Mouse (Mus musculus): ENCODE results near the gene Cdk7.

The Cdk7 gene

DNA sequence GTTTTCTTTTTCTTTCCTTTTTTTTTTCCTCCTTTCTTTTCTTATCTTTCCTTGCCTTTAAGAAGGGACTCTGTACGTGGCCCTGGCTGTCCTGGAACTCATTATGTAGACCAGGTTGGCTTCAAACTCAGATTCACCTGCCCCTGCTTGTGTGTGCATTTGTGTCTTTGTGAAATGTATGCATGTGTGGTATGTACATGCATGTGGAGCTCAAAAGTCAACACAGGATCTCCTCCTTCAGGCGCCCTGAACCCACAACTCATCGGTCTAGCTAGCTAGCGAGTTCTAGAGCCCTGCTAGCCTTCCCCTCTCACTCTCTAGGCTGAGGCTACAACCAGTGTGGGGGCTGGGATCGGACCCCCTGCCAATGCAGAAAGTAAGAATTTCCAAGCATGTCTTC, 12.1 kb upstream of the Cdk7 start:
- CTCF ChIA-PET, result no interaction called here
- POLR2A ChIA-PET, result interaction anchor here in 3 of 4 experiments (0.6 to 10.6 kb wide), 14 partner anchors 11 to 1025 kb away, joined by 3 to 261 read pairs (median 5); partner anchors contain the start of genes Cdk7 (in 3 of the 3), Ccnb1 (in 2 of the 3), Ak6 (in 1 of the 3) and Pik3r1 (in 1 of the 3)

DNA sequence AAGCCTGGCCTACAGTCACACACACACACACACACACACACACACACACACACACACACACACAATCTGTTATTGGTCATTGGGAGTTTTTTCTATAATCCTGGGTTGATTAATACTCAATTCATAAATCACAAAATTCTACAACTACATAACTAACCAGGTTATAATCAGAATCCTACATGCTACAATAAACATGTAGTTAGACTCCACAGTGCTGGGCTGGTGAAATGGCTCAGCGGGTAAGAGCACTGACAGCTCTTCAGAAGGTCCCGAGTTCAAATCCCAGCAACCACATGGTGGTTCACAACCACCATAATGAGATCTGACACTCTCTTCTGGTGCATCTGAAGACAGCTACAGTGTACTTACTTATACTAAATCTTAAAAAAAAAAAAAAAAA, 2.0 kb upstream of the Cdk7 start:
- ChIA-PET POLR2A (interaction anchor here in 2 of 4 experiments (1.5 to 10.0 kb wide), 6 partner anchors 10 to 43 kb away, joined by 3 to 261 read pairs (median 16); partner anchors contain the start of genes Mrps36 (in 2 of the 2) and Cenph (in 1 of the 2)), CTCF (no interaction called here)

DNA sequence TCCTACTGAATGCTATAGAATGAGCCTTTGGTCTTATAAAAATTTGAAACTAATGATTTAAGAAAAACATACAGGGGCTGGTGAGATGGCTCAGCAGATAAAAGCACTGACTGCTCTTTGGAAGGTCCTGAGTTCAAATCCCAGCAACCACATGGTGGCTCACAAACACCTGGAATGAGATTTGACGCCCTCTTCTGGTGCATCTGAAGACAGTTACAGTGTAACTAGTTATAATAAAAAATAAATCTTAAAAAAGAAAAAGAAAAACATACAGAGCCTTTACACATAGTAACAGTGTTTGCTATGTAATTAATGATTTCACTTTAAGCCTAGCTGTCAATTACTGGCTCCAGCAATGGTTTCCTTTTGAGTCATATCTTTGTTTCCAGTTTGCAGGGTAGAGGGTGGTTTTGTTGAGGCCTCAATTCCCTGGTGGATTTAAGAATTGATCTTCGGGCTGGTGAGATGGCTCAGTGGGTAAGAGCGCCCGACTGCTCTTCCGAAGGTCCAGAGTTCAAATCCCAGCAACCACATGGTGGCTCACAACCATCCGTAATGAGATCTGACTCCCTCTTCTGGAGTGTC, 815 bp upstream of the Cdk7 start:
- ChIA-PET POLR2A (interaction anchor here in 3 of 4 experiments (0.6 to 10.0 kb wide), 29 partner anchors 9 to 1964 kb away, joined by 3 to 261 read pairs (median 8); partner anchors contain the start of genes Ccnb1 (in 3 of the 3), Mrps36 (in 3 of the 3) and Cenph (in 1 of the 3)), CTCF (interaction anchor here in 1 of 4 experiments (1.2 kb wide), 1 partner anchor 13 kb away, joined by 6 read pairs; the partner anchor contains the start of gene Mrps36)

DNA sequence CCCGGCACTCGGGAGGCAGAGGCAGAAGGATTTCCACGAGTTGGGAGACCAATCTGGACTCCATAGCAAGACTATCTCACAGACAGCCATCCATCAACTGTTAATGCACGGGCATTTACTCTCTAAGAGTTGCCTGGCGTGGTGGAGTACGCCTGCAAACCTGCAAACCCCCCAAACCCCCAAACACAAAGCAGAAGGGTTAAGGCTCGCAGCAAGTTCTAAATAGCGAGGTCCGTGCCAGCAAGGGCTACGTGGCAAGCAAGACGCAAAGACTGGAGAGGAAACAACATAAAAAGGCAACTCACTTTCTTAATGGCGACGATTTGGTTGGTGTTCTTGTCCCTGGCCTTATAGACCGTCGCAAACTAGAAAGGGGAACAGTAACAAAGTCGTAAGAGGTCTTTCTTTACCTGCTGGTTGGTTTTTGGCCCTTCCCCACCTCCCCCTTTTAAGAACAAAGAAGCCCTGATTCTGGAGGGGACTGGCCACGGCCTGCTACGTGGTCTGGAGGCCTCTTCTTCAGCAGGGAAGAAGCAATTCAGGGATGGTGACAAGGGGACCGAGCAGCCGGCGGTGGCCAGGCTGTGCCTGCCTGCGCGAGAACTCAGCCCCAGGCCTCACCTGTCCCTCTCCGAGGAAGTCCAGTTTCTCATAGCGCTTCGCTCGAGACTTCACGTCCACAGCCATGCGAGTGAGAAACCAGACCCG, 432 bp downstream of the Cdk7 start:
- POLR2A ChIA-PET, result interaction anchor here (0.5 to 10.0 kb wide), 55 partner anchors 8 to 505 kb away, joined by 3 to 261 read pairs (median 5); partner anchors contain the start of genes Ccnb1 (in 3 of the 4), Mrps36 (in 3 of the 4), Ccdc125 (in 2 of the 4) and Cenph (in 2 of the 4)
- CTCF ChIA-PET, result interaction anchor here in 2 of 4 experiments (0.6 to 1.2 kb wide), 7 partner anchors 9 to 238 kb away, joined by 3 to 10 read pairs (median 6); partner anchors contain the start of genes Gtf2h2 (in 1 of the 2) and Mrps36 (in 1 of the 2)

DNA sequence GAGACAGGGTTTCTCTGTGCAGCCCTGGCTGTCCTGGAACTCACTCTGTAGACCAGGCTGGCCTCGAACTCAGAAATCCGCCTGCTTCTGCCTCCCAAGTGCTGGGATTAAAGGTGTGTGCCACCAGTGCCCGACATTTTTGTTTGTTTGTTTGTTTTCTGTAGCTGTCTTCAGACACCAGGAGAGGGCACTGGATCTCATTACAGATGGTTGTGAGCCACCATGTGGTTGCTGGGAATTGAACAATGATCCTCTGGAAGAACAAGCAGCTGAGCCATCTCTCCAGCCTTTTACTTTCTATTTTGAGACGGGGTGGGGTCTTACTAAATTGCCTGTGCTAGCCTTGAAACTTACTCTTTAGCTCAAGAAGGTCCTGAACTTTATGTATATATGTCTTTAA, 2.2 kb downstream of the Cdk7 start:
- ChIA-PET CTCF (interaction anchor here in 2 of 4 experiments (0.5 to 1.4 kb wide), 4 partner anchors 11 to 666 kb away, joined by 3 to 4 read pairs (median 3); no protein-coding TSS in a partner anchor), POLR2A (interaction anchor here in 2 of 4 experiments (0.7 to 10.0 kb wide), 12 partner anchors 11 to 177 kb away, joined by 3 to 261 read pairs (median 6); partner anchors contain the start of genes Ccnb1 (in 2 of the 2) and Mrps36 (in 2 of the 2))

DNA sequence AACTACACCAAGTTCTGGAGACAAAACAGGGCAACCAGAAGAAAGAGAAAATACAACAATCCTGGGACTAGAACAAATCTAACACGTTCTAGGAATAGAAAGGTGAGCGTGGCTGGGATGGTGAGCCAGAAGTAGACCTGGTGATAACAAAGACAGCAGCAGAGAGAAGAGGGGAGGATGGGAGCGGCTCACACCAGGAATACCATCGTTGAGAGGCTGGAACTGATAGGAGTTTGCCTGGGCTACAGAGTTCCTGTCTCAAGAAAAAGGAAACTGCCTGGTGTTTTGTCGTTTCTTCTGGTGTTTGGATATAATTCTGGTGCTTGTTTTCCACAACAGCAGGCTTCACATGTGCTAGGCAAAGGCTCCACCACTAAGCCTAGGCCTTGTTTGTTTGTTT, 2.7 kb downstream of the Cdk7 start:
- POLR2A ChIA-PET, result interaction anchor here in 3 of 4 experiments (0.6 to 10.0 kb wide), 7 partner anchors 12 to 1893 kb away, joined by 3 to 261 read pairs (median 15); partner anchors contain the start of gene Mrps36 (in 2 of the 3)

DNA sequence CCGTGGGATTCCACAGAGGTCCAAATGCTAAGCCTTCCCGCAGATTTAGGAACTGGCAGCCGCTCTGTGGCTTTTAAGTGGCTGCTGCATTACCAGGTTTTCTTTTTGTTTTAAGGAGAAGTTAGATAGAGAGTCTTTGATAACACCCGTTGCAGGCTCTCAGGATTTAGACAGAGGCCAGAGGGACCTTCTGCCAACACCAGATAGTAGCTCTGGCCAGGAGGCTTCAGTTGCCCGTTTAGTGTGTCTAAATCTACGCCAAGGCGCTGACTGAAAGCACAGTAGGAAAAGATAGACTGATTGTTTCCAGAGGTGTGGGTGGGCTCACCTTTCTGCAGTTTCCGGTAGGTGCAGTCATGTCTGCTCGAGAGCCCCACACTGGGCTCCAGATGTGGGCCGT, 5.5 kb downstream of the Cdk7 start:
- POLR2A ChIA-PET, result interaction anchor here in 2 of 4 experiments (0.6 to 5.0 kb wide), 11 partner anchors 8 to 73 kb away, joined by 3 to 51 read pairs (median 5); partner anchors contain the start of genes Mrps36 (in 2 of the 2) and Ccnb1 (in 1 of the 2)
- CTCF ChIA-PET, result no interaction called here

More for the DNA sequence above, 2.7 kb downstream of the Cdk7 start:
- CTCF ChIA-PET, result interaction anchor here in 2 of 4 experiments (0.6 to 1.4 kb wide), 3 partner anchors 11 to 116 kb away, joined by 3 to 4 read pairs (median 3); no protein-coding TSS in a partner anchor

DNA sequence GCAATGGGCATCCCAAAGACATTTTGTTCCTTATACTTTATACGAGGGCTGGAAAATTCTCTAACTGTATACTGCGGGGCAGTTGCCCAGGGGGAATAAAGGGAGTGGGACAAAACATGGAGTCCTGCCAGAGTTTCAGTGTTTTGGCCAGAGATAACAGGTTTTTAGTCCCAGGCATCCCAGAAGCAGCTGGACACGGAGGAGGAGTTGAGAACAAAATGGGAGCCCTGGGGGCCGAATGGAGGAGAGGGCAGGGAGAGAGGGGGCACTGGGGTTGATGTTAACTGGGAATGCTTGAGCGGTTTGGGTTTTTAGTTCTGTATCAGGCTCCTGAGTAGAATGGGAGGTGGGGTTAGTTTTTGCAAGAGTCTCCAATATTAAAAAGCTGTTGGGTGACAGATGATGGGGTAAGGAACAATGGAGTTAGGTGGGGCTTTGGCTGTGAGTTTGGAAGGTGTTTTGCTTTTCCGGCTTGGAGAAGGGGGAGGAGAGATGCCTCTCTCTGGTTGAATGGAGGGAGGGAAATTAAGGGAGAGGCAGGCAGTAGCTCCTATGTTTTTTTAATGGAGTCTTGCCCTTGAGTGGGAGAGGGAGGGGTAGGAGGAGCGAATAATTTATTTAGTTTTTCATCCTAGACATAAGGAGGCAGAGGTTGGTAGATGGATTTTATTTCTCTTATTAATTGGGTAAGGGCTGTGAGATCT, 6.5 kb downstream of the Cdk7 start:
- CTCF ChIA-PET, result interaction anchor here in 2 of 4 experiments (0.6 to 0.8 kb wide), 2 partner anchors 25 to 740 kb away, joined by 3 to 4 read pairs; no protein-coding TSS in a partner anchor
- POLR2A ChIA-PET, result interaction anchor here in 2 of 4 experiments (0.6 to 5.0 kb wide), 21 partner anchors 9 to 615 kb away, joined by 3 to 51 read pairs (median 5); partner anchors contain the start of genes Ccnb1 (in 2 of the 2) and Mrps36 (in 2 of the 2)

DNA sequence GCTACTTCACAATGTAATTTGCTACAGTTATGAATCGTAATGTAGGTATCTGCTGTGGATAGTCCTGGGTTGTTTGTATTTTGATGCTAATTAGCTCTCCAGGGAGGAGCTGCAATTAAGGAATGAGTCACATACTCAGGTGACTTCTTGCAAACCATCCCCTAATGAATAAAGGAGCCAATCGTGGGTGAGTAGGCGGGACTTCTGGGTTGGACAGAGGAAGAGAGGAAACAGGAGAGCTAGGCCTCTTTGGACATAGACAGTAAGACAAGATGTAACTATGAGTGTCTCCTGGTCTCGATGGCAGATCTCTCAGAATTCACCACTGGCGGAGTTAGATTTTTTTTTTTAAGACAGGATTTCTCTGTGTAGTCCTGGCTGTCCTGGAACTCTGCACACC, 9.1 kb downstream of the Cdk7 start:
- CTCF ChIA-PET, result interaction anchor here in 3 of 4 experiments (0.6 to 1.2 kb wide), 5 partner anchors 9 to 23 kb away, joined by 3 to 6 read pairs (median 3); partner anchors contain the start of genes Cdk7 (in 2 of the 3) and Mrps36 (in 1 of the 3)

DNA sequence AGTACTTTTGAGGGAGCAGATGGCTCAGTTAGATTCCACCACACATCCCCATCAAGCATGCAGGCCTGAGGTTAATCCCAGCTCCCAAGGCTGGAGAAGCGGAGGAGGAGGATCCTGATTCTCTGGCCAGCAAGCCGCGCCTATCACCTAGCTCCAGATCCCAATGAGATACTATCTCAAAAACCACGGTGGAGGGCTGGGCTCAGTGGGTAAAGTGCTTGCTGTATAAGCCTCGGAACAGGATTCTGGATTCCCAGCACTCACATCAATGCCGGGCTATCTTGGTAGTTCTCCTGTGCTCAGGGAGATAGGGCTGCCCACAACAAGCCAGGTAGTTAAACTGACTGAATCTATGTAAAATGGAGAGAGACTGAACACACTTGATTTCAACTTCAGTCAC, 15.3 kb downstream of the Cdk7 start:
- ChIA-PET POLR2A (interaction anchor here in 2 of 4 experiments (0.9 to 3.8 kb wide), 20 partner anchors 9 to 119 kb away, joined by 3 to 28 read pairs (median 5); partner anchors contain the start of genes Cdk7 (in 2 of the 2), Ak6 (in 1 of the 2), Ccdc125 (in 1 of the 2) and Mrps36 (in 1 of the 2)), CTCF (interaction anchor here in 1 of 4 experiments (0.9 to 1.5 kb wide), 3 partner anchors 12 to 56 kb away, joined by 3 to 4 read pairs (median 3); no protein-coding TSS in a partner anchor)

More for the DNA sequence above, 9.1 kb downstream of the Cdk7 start:
- POLR2A ChIA-PET, result interaction anchor here (0.5 to 5.0 kb wide), 48 partner anchors 9 to 706 kb away, joined by 3 to 51 read pairs (median 4); partner anchors contain the start of genes Cdk7 (in 4 of the 4), Ccdc125 (in 2 of the 4), Mrps36 (in 2 of the 4) and Slc30a5 (in 2 of the 4)

DNA sequence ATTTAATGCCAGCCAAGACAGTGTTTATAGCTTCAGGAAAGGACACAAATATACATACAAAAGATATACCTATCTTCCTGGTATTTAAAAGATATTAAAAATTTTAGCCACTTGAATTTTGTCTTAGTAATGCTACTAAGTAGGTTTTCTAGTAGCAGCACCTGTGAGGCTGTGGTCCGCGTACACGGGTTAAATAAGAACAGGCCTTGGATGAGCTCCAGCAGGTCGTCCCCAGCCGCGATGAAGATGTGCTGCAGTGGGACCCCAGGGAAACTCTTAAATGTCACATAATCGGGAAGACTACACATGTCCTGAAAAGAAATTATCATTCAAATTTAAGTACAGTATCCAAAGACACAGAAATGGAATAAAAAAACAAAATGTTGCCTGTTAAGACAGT, 24.5 kb downstream of the Cdk7 start:
- CTCF ChIA-PET, result no interaction called here
- POLR2A ChIA-PET, result interaction anchor here in 2 of 4 experiments (0.7 to 1.1 kb wide), 6 partner anchors 14 to 137 kb away, joined by 3 to 4 read pairs (median 3); partner anchors contain the start of gene Cdk7 (in 1 of the 2)

DNA sequence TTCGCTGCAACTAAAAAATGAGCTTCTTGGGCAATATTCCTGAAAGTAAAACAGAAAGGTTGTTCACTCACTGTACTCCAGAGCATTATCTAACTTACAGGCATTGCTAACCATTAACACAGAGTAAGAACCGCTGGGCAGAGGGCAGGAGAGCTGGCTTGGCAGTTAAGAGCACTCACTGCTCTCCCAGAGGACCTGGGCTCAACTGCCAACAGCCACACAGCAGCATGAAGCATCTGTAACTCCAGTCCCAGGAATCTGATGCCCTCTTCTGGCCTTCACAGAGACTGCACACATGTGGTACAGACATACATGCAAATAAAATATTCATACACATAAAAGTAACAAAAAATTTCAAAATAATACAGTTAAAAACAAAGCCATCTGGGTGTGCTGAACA, 27.3 kb downstream of the Cdk7 start:
- ChIA-PET POLR2A (interaction anchor here in 3 of 4 experiments (0.5 to 2.2 kb wide), 7 partner anchors 9 to 32 kb away, joined by 3 to 9 read pairs (median 6); partner anchors contain the start of gene Cdk7 (in 1 of the 3)), CTCF (interaction anchor here in 1 of 4 experiments (1.0 to 1.1 kb wide), 2 partner anchors 12 to 18 kb away, joined by 3 read pairs; no protein-coding TSS in a partner anchor)

DNA sequence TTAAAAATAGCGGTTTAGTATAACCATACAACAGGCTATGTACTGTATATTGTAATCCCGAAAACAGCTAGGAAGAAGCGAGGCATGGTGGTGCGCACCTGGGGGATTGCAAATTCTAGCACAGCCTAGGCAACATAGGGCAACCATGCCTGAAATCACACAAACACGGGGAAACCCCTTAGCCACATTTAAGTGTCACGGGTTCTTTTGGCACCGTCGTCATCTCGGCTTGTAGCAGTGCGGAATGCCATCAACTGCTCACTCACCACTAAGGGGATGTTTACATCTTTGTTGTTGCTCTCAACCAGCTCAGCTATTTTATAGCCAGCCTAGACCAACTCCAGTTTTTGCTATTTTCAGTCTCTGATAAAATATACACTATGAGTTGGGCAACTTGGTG, 31.9 kb downstream of the Cdk7 start:
- POLR2A ChIA-PET, result interaction anchor here in 2 of 4 experiments (1.0 to 2.0 kb wide), 5 partner anchors 17 to 106 kb away, joined by 3 to 5 read pairs (median 3); no protein-coding TSS in a partner anchor
- CTCF ChIA-PET, result interaction anchor here in 1 of 4 experiments (0.6 kb wide), 1 partner anchor 89 kb away, joined by 4 read pairs; no protein-coding TSS in a partner anchor

DNA sequence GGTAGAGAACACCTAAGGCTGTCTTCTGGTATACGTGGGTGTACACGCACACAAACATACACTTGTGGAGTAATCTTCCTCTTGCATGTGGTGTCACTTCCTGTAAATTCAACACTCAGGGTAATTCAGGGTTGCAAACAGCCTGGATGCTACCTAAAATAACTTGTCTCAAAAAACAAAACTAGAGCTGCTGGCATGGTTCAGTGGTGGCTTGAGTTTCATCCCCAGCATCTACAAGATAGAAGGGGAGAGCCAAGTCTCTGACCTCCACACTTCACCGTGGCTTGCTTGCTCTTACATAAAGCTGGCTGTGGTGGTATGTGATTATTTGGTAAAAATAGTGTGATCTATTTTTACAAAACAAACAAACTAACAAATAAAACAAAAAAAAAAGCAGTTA, 33.2 kb downstream of the Cdk7 start:
- POLR2A ChIA-PET, result interaction anchor here in 2 of 4 experiments (0.7 to 0.9 kb wide), 4 partner anchors 27 to 649 kb away, joined by 3 to 6 read pairs (median 4); partner anchors contain the start of gene Cdk7 (in 1 of the 2)
- CTCF ChIA-PET, result no interaction called here

DNA sequence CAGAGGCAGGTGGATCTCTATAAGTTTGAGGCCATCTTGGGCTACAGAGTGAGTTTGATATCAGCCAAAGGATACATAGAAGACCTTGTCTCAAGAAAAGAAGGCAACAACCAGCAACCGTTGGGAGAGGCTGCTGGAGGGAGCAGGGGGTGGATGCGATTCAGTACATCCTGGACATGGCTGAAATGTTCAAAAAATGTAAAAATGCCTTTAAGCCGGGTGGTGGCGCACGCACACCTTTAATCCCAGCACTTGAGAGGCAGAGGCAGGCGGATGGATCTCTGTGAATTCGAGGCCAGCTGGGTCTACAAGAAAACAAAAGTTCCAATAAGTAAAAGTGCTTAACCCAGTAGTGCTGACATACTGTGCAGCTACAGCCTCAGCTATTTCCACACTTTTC, 43.2 kb downstream of the Cdk7 start:
- CTCF ChIA-PET, result interaction anchor here in 2 of 4 experiments (0.5 to 0.8 kb wide), 2 partner anchors 15 to 27 kb away, joined by 3 read pairs; no protein-coding TSS in a partner anchor
- POLR2A ChIA-PET, result interaction anchor here in 1 of 4 experiments (0.8 to 1.0 kb wide), 3 partner anchors 12 to 196 kb away, joined by 3 read pairs; no protein-coding TSS in a partner anchor

DNA sequence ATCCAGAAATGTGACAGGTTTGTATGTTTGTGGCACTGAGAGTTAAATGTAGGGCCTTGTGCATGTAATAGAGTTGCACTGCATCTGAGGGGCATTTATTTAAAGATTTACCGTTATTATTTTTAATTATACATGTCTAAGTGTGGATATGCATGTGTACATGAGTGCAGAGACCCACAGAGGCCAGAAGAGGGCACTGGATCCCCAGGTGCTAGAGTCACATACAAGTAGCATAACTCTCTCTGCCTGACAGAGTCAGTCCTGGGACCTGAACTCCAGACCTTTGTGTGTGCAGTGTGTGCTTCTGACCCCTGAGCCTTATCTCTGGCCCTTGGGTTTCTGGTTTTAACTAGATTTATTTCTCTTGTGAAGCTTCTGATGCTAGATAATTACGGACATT, 46.4 kb downstream of the Cdk7 start:
- POLR2A ChIA-PET, result interaction anchor here in 2 of 4 experiments (1.2 to 1.7 kb wide), 3 partner anchors 9 to 16 kb away, joined by 3 to 5 read pairs (median 4); no protein-coding TSS in a partner anchor
- CTCF ChIA-PET, result interaction anchor here in 2 of 4 experiments (0.9 to 1.2 kb wide), 3 partner anchors 8 to 21 kb away, joined by 3 to 7 read pairs (median 3); no protein-coding TSS in a partner anchor

Measured in embryonic stem cell, embryonic (primary cell).